Mouse (Mus musculus) midbrain, embryonic 16.5 days (tissue): Measurements from ENCODE around the gene Sept1. TPM values are rescaled to one million over a fixed set of nuclear protein-coding genes. Genes with fewer than 3 reads are reported as not detected.

Experiments used
- ATAC-seq: fragments of 200-750 bp; cut with Nextera tagmentation; 2 replicates; pipeline ENCODE4 v1.8.0; 2017; ENCODE audit warnings: moderate TSS enrichment
- H3K27ac ChIP-seq: fragments of 300-500 bp; sonication (generic); 2 replicates; pipeline ENCODE4 v1.5.1; 2014; ENCODE audit warnings: mild to moderate bottlenecking, low read length, mixed read lengths
- H3K27me3 ChIP-seq: fragments of 300-500 bp; sonication (generic); 2 replicates; pipeline ENCODE4 v1.6.1; 2014; ENCODE audit warnings: low read depth, low read length, mixed read lengths; ENCODE audit not compliant: control insufficient read depth, insufficient read depth
- H3K36me3 ChIP-seq: fragments of 300-500 bp; sonication (generic); 2 replicates; pipeline ENCODE4 v1.6.1; 2014; ENCODE audit warnings: mild to moderate bottlenecking, low read length, moderate library complexity, mixed read lengths; ENCODE audit not compliant: control insufficient read depth, insufficient read depth
- H3K4me1 ChIP-seq: fragments of 300-500 bp; sonication (generic); 2 replicates; pipeline ENCODE4 v1.6.1; 2014; ENCODE audit warnings: mild to moderate bottlenecking, low read length, mixed read lengths; ENCODE audit not compliant: control insufficient read depth, insufficient read depth
- H3K4me2 ChIP-seq: fragments of 300-500 bp; sonication (generic); 2 replicates; pipeline ENCODE4 v1.6.1; 2014; ENCODE audit warnings: mild to moderate bottlenecking, low read length, mixed read lengths
- H3K4me3 ChIP-seq: fragments of 300-500 bp; sonication (generic); 2 replicates; pipeline ENCODE4 v1.5.1; 2014; ENCODE audit warnings: low read depth, mild to moderate bottlenecking, low read length, moderate library complexity, mixed read lengths
- H3K9ac ChIP-seq: fragments of 300-500 bp; sonication (generic); 2 replicates; pipeline ENCODE4 v1.6.1; 2014; ENCODE audit warnings: low read depth, low read length, mixed read lengths
- H3K9me3 ChIP-seq: fragments of 300-500 bp; sonication (generic); replicated peaks from 2 replicates; pipeline ENCODE4 v1.6.1; 2014; ENCODE audit warnings: mild to moderate bottlenecking, low read length, mixed read lengths; ENCODE audit not compliant: control insufficient read depth, poor library complexity, severe bottlenecking
- WGBS: fragments of 180-500 bp; shearing (Covaris S2); extraction: QIAGEN DNeasy Blood & Tissue Kit; methylation state at CpG from one replicate; pipeline ENCODE4 v1.1.7; 2014; 5-methylcytosine and 5-hydroxymethylcytosine counted together
- polyA plus RNA-seq: library from polyadenylated mRNA; unstranded; fragments of >200 nt; fragmentation: Nextera tagmentation; extraction: Ambion mirVana; gene quantifications from 2 replicates; pipeline ENCODE4 v1.2.1, GENCODE M21; 2015

Gene Sept1
- polyA plus RNA-seq, 1 experiment from 2014 or later, result 15.5 TPM

DNA sequence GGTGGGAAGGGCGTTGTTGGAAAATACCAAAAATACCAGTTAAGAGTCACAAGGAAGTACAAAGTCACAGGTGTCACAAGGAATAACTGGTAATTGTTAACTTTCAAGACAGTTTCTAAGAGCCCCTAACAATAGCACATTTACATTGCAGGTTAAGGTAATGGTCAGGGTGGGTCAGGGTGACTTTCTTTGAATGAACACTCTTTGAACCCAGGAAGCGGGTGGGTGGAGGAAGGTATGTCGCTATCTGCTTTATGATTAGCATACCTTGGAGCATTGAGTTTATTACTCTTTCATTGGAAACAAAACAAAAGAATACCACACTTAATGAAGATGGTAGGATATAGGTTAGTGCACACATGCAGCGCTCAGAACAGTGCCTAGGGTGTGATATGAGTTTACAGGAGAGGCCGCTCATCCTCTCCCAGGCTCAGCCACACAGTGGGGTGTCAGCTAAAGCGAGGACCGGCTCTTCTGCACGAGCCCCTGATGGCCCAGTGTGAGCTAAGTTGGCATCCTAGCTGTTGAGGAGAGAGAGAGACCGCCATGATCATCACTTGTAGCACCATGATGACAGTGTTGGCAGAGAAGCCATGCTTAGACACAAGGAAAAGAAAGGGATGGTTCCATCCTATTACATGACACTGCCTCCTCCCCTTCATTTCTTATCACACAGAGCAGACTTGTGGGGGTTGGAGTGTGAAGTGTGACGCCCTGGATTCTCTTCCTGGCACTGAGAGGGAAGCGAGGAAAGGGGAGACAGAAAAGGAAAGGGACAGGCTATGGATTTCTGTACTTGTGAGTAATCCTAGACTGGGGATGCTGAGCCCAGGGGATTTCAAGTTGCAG lies 7.6 kb downstream of the Sept1 start:
- Histone ChIP-seq H3K4me2 (no peak overlapping the region), H3K36me3 (no peaks in the 10 kb centered on the region), H3K4me1 (peaks cover 10% of the 10 kb centered on the region), H3K9ac (no peak overlapping the region), H3K27ac (no peak overlapping the region), H3K27me3 (no peaks in the 10 kb centered on the region), H3K9me3 (no peaks in the 10 kb centered on the region), H3K4me3 (no peak overlapping the region)
- no peak for ATAC-seq
- WGBS, result 92% methylated on average over 11 of the region's 11 CpGs

DNA sequence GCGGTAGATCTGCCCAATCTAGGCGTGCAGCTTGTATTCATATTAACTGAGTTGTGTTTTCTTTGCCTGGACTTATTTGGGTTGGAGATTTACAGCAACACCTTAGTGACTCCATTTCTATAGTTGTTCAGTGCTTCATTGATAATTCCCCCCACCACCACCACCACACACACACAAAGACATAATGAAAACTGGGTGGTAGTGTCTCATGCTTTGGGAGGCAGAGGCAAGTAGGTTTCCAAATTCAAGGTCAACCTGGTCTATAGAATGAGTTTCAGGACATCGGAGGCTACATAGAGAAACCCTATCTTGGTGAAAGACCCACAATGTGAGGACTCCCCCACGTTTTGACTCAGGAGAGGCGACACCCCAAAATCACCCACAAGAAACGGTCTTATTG lies 8.3 kb downstream of the Sept1 start:
- no peak for ATAC-seq
- WGBS, result 91% methylated on average over 6 of the region's 6 CpGs

DNA sequence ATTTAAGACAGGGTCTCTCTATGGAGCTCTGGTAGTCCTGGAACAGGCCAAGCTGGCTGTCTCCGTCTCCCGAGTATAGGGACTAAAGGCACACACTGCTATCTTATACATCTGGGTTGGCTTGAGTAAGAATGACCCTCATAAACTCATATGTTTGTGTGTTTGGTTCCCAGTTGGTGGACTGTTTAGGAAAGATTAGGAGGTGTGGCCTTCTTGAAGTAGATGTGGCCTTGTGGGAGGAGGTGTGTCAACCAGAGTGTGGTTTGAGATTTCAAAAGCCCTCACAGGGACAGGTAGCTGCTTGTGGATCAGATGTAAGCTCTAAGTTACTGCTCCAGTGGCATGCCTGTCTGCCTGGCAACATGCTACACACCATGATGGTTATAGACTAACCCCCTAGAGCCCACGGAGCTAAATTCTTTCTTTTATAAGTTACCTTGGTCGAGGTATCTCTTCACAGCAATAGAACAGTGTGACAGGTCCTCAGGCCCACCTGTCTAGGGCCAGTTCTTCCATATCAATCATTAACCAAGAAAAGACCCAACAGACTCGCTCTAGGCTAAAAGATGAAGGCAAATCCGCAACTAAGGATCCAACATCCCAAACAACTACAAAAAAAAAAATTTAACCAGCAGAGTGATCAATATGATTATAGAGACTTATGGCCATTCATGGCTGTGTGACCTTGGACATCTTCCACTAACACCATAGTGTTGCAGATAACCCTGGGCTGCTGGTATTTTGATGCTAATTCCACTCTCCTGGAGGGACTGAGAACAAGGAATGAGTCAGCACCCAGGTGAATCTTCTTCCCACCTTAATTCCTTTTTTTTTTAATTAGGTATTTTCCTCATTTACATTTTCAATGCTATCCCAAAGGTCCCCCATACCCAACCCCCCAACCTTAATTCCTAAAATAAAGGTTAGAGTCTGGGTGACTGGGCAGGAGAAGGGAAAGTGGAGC lies 9.1 kb downstream of the Sept1 start:
- H3K4me3 ChIP-seq, result no peak overlapping the region
- H3K27ac ChIP-seq, result no peak overlapping the region
- ATAC-seq, result no peak
- no peak overlapping the region for H3K4me2 ChIP-seq
- no peaks in the 10 kb centered on the region for H3K36me3 ChIP-seq
- H3K4me1 ChIP-seq, result no peaks in the 10 kb centered on the region
- no peaks in the 10 kb centered on the region for H3K27me3 ChIP-seq
- H3K9me3 ChIP-seq, result no peaks in the 10 kb centered on the region
- H3K9ac ChIP-seq, result no peak overlapping the region
- WGBS, result 90% methylated on average over 6 of the region's 6 CpGs

More for the DNA sequence above, 8.3 kb downstream of the Sept1 start:
- H3K4me2 ChIP-seq, result no peak overlapping the region
- H3K27me3 ChIP-seq, result no peaks in the 10 kb centered on the region
- H3K27ac ChIP-seq, result no peak overlapping the region
- H3K4me1 ChIP-seq, result peaks cover 2% of the 10 kb centered on the region; the same call in 1 of the 2 replicates
- H3K9ac ChIP-seq, result no peak overlapping the region
- H3K4me3 ChIP-seq, result no peak overlapping the region
- no peaks in the 10 kb centered on the region for H3K9me3 ChIP-seq
- no peaks in the 10 kb centered on the region for H3K36me3 ChIP-seq

DNA sequence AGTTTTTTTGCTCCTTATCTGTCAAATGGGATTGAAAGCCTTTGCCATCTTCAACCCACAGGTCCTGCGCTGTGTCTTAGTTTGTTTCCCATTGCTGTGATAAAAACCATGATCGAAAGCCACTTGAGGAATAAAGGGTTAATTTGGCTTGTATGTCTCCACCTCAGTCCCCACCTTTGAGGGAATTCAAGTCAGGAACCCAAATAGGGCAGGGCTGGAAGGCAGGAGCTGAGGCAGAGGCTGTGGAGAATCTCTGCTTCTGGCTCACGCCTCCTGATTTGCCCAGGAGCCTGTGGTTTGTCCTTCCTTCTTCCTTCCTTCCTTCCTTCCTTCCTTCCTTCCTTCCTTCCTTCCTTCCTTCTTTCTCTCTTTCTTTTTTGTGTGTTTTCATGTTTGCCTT lies 9.8 kb downstream of the Sept1 start:
- no peak overlapping the region for H3K27ac ChIP-seq
- no peak overlapping the region for H3K4me2 ChIP-seq
- H3K4me1 ChIP-seq, result no peaks in the 10 kb centered on the region
- no peak for ATAC-seq
- H3K27me3 ChIP-seq, result no peaks in the 10 kb centered on the region
- no peak overlapping the region for H3K9ac ChIP-seq
- 97% methylated on average over 3 of the region's 3 CpGs for WGBS
- H3K36me3 ChIP-seq, result no peaks in the 10 kb centered on the region
- H3K9me3 ChIP-seq, result no peaks in the 10 kb centered on the region
- no peak overlapping the region for H3K4me3 ChIP-seq

DNA sequence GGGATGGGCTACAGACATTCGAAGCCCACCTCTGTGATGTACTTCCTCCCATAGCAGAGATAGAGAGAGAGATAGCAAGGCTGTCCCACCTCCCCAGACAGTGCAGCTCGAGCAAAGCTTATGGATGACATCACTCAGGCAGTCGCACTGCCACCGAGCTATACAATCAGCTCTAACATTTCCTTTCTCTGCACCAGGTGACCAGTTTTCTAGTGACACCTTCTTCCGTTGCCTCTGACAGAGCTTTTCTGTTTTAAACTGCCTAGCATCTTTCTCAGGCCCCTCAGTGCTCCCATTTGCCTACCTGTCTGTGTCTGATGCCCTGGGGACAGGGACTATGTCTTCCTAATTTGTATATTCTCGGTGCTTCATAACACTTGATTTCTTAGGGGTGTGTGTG lies 12.5 kb downstream of the Sept1 start:
- no peaks in the 10 kb centered on the region for H3K9me3 ChIP-seq
- no peaks in the 10 kb centered on the region for H3K27me3 ChIP-seq
- H3K36me3 ChIP-seq, result no peaks in the 10 kb centered on the region
- no peak overlapping the region for H3K4me3 ChIP-seq
- no peak overlapping the region for H3K9ac ChIP-seq
- ATAC-seq, result no peak
- no peaks in the 10 kb centered on the region for H3K4me1 ChIP-seq
- no peak overlapping the region for H3K4me2 ChIP-seq
- WGBS, result 86% methylated on average over 6 of the region's 6 CpGs
- no peak overlapping the region for H3K27ac ChIP-seq

DNA sequence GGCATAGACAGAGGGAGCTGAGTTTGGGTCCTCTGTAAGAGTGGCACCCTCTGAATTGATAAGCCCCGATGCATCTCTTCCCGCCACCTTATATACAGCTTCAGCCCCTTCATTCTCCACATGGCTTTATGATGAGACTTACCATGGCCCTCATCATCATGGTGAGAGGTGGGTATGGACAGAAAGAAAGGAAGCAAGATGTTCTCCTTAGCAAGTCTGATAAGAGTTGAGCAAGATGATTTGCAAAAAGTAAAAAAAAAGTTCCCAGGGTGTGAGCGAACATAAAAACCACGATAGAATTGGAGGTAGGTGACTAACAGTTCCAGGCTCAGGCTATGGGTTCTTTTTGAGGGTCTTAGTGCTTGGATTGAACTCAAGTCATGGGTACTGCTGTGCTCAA lies 14.3 kb downstream of the Sept1 start:
- ATAC-seq, result no peak
- no peak overlapping the region for H3K4me3 ChIP-seq
- H3K4me2 ChIP-seq, result no peak overlapping the region
- no peak overlapping the region for H3K27ac ChIP-seq
- H3K9me3 ChIP-seq, result no peaks in the 10 kb centered on the region
- 97% methylated on average over 4 of the region's 4 CpGs for WGBS
- H3K36me3 ChIP-seq, result no peaks in the 10 kb centered on the region
- no peak overlapping the region for H3K9ac ChIP-seq
- no peaks in the 10 kb centered on the region for H3K27me3 ChIP-seq
- H3K4me1 ChIP-seq, result no peaks in the 10 kb centered on the region

DNA sequence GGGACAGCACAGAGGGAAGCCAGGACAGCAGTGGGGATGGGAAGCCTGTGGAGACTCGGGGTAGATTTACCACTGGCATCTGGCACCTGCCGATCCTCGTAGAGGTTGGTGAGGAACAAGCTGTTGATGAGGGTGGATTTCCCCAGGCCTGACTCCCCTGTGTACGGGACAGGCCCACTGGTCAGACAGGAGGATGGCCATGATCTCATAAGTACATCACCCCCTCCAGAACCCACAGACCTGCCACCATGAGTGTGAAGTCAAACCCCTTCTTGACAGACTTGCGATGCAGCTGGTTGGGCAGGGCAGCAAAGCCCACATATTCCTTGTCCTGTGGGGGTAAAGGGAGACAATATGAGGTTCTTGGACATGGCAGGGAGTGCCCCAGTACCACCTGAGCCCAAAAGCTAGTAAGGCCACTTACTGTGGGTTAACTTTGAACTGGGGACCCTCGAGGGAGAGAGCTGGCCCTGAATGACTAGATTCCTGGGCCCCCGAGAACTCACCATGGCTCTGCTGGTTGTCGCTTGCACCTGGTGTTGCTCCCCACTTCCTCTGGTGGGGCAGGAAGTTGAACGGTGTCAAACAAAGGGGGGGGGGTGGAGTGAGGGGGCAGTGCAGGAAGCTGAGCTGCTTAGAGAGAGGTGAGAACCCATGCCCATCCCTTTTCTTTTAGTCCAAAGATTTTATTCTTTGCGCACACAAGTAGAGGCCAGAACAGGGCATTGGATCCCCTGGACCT lies 14.9 kb downstream of the Sept1 start:
- no peak overlapping the region for H3K4me2 ChIP-seq
- no peak for ATAC-seq
- H3K4me1 ChIP-seq, result no peaks in the 10 kb centered on the region
- no peak overlapping the region for H3K27ac ChIP-seq
- H3K9ac ChIP-seq, result no peak overlapping the region
- H3K36me3 ChIP-seq, result no peaks in the 10 kb centered on the region
- H3K4me3 ChIP-seq, result no peak overlapping the region
- WGBS, result 80% methylated on average over 10 of the region's 10 CpGs
- no peaks in the 10 kb centered on the region for H3K9me3 ChIP-seq
- no peaks in the 10 kb centered on the region for H3K27me3 ChIP-seq

DNA sequence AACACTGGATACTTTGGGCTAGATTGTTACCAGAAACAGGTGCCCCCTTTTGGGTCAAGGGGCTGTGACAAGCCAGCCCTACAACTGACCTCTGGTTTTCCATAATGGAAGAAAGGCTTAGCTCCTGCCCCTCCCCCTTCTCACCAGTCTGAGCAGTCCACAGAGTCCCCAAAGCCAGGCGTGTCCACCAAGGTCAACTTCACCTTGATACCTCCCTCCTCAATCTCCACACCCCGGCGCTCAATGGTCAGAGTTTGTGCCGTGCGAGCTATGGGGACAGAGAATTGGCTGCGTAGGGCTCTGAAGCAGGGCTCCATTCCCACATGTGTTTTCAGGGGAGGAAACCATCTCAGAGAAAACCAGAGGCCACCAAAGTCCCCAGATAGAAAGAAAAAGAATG lies 15.5 kb downstream of the Sept1 start:
- H3K4me3 ChIP-seq, result no peak overlapping the region
- H3K9ac ChIP-seq, result no peak overlapping the region
- no peak for ATAC-seq
- no peaks in the 10 kb centered on the region for H3K9me3 ChIP-seq
- no peaks in the 10 kb centered on the region for H3K4me1 ChIP-seq
- no peak overlapping the region for H3K4me2 ChIP-seq
- no peaks in the 10 kb centered on the region for H3K27me3 ChIP-seq
- H3K27ac ChIP-seq, result no peak overlapping the region
- WGBS, result 92% methylated on average over 6 of the region's 6 CpGs
- no peaks in the 10 kb centered on the region for H3K36me3 ChIP-seq
